In genomic region chr17:46152847-46153782, GRCm38 (mm10) we compare ENCODE assay signal across 8 mouse cellular contexts. TPM values are rescaled to one million over a fixed set of nuclear protein-coding genes. Genes with fewer than 3 reads are reported as not detected.
A peak's percentile ranks its signal among the peaks of the same experiment; 100 is the strongest.
DNase-seq lines count a peak whose midpoint lies in the region; ATAC-seq and TF ChIP-seq lines count a peak whose summit lies in the region.

Gene Mad2l1bp (minus strand): TSS chr17:46153553.

- ATAC-seq in hematopoietic stem cell, adult 5-6 weeks (replicated peaks in 1 of 2; ENCODE audit: insufficient read depth in 1 of 2, low FRiP score in 2 of 2, low TSS enrichment in 1 of 2, low read depth in 1 of 2, poor library complexity in 2 of 2, severe bottlenecking in 2 of 2) = peak; percentile 97 to 98
- ATAC-seq in lung, postnatal 0 days = peak; percentile 97

- H3K27me3 ChIP-seq in lung, postnatal 0 days (replicated peaks; ENCODE audit: insufficient read depth, low read length) = no peaks in the 10 kb centered on the region

- peak within 1 kb of the TSS; percentile 68 for H3K9ac ChIP-seq in lung, postnatal 0 days (replicated peaks; ENCODE audit: low read depth)

- H3K36me3 ChIP-seq in lung, postnatal 0 days (ENCODE audit: insufficient read depth, low read length) = 0 out of 2 replicates have a peak, but pooled peaks cover 4% of the 10 kb centered on the region

- peak; percentile 65 for TF ChIP-seq EP300 in lung, postnatal 0 days (IDR thresholded peaks at IDR 0.05)

- TF ChIP-seq CTCF in lung, postnatal 0 days (IDR thresholded peaks at IDR 0.05) = no peak

- H3K27ac ChIP-seq in lung, postnatal 0 days (ENCODE audit: low read length) = peak within 1 kb of the TSS; percentile 86

- peak; percentile 93 for DNase-seq in MN1 (ENCODE audit: low spot score)
- peak; percentile 76 for DNase-seq in cerebellum, adult 8-10 months
- peak; percentile 92 for DNase-seq in forelimb bud, embryonic 11.5 days (ENCODE audit: low read depth, low spot score)
- peak; percentile 93 for DNase-seq in layer of hippocampus, adult 9-11 months
- peak; percentile 98 for DNase-seq in lung, postnatal 0 days (ENCODE audit: low spot score)
- DNase-seq in retina, adult 2 months (ENCODE audit: low read depth, low spot score) = peak; percentile 79
- peak; percentile 85 to 93 for DNase-seq in thymus, postnatal 36 days

- 1% methylated on average over 33 of the region's 33 CpGs for WGBS in lung, postnatal 0 days

- H3K4me1 ChIP-seq in lung, postnatal 0 days (ENCODE audit: insufficient read depth, low read depth, low read length) = peaks cover 4% of the 10 kb centered on the region; the same call in 1 of the 2 replicates

- peak within 1 kb of the TSS; percentile 74 for H3K4me2 ChIP-seq in lung, postnatal 0 days (replicated peaks; ENCODE audit: low read depth, low read length)

- peak within 1 kb of the TSS; percentile 72 for H3K4me3 ChIP-seq in lung, postnatal 0 days (ENCODE audit: low read depth, low read length)

- no peaks in the 10 kb centered on the region for H3K9me3 ChIP-seq in lung, postnatal 0 days (ENCODE audit: low read length)

RNA-seq across cellular contexts. Expression of gene Mad2l1bp, which starts in this region (rescaled TPM):
- total RNA-seq in hematopoietic stem cell, adult 5-6 weeks (2017) = 0.60 and 8.4 TPM in 2 replicates
- polyA plus RNA-seq in lung, postnatal 0 days (2015; fragmentation: Nextera tagmentation; extraction: Ambion mirVana) = 43.5 and 44.6 TPM in 2 replicates

Comparison
In these comparisons a context has a peak if more than half of its experiments do, and no peak if none do; other contexts are left out.
1. Peak in every context shown above with its lines: DNase-seq, ATAC-seq, H3K4me3 ChIP-seq and H3K27ac ChIP-seq.